Mouse (Mus musculus): Measurements from ENCODE around the gene Pias4. TPM values are rescaled to one million over a fixed set of nuclear protein-coding genes. Genes with fewer than 3 reads are reported as not detected.
"Not testable (repeated sequence)": the region's sequence is repeated elsewhere in the genome, so short reads cannot be mapped to it uniquely, and the experiment has no call there.

Pias4 gene
- total RNA-seq, 1 experiment from 2014 or later: 13.0 TPM

GRCm38 (mm10) chr10:81192270-81192967 lies 24.7 kb upstream of the Pias4 start:
- 0 out of 2 replicates have a peak, but pooled peaks have one; percentile 2 for ATAC-seq (replicated peaks; ENCODE audit: insufficient number of reproducible peaks, low FRiP score, low TSS enrichment, poor library complexity, severe bottlenecking)

- 0 out of 2 replicates have a peak, but pooled peaks have one; percentile 1 for ATAC-seq (replicated peaks; ENCODE audit: insufficient number of reproducible peaks, low FRiP score, low TSS enrichment, poor library complexity, severe bottlenecking)
These were observed 23.7 kb upstream of the Pias4 start for GRCm38 (mm10) chr10:81191342-81191982.

GRCm38 (mm10) chr10:81190912-81191321 lies 23.2 kb upstream of the Pias4 start:
- no peak for ATAC-seq (replicated peaks; ENCODE audit: insufficient number of reproducible peaks, low FRiP score, low TSS enrichment, poor library complexity, severe bottlenecking)

- no peak for ATAC-seq (replicated peaks; ENCODE audit: insufficient number of reproducible peaks, low FRiP score, low TSS enrichment, poor library complexity, severe bottlenecking)
These were observed 22.7 kb upstream of the Pias4 start for GRCm38 (mm10) chr10:81190236-81190911.

GRCm38 (mm10) chr10:81189821-81190220 lies 22.1 kb upstream of the Pias4 start:
- ATAC-seq (replicated peaks; ENCODE audit: insufficient number of reproducible peaks, low FRiP score, low TSS enrichment, poor library complexity, severe bottlenecking): no peak

- ATAC-seq (replicated peaks; ENCODE audit: insufficient number of reproducible peaks, low FRiP score, low TSS enrichment, poor library complexity, severe bottlenecking): no peak
These were observed 19.4 kb upstream of the Pias4 start for GRCm38 (mm10) chr10:81187161-81187560.

GRCm38 (mm10) chr10:81184765-81185164 lies 17.0 kb upstream of the Pias4 start:
- no peak for ATAC-seq (replicated peaks; ENCODE audit: insufficient number of reproducible peaks, low FRiP score, low TSS enrichment, poor library complexity, severe bottlenecking)

- no peak for ATAC-seq (replicated peaks; ENCODE audit: insufficient number of reproducible peaks, low FRiP score, low TSS enrichment, poor library complexity, severe bottlenecking)
These were observed 16.1 kb upstream of the Pias4 start, which contains the start of gene 4930442H23Rik for GRCm38 (mm10) chr10:81183805-81184204. Gene 4930442H23Rik, minus strand, starts transcription at chr10:81183849.

- ATAC-seq (replicated peaks; ENCODE audit: insufficient number of reproducible peaks, low FRiP score, low TSS enrichment, poor library complexity, severe bottlenecking): peak; percentile 83
These were observed 14.9 kb upstream of the Pias4 start, which contains the start of gene Dapk3 for GRCm38 (mm10) chr10:81182336-81183333. Gene Dapk3, plus strand, starts transcription at chr10:81183005.

- ATAC-seq (replicated peaks; ENCODE audit: insufficient number of reproducible peaks, low FRiP score, low TSS enrichment, poor library complexity, severe bottlenecking): not testable (repeated sequence)
These were observed 14.1 kb upstream of the Pias4 start for GRCm38 (mm10) chr10:81181860-81182259.

GRCm38 (mm10) chr10:81180946-81181345 lies 13.2 kb upstream of the Pias4 start:
- ATAC-seq (replicated peaks; ENCODE audit: insufficient number of reproducible peaks, low FRiP score, low TSS enrichment, poor library complexity, severe bottlenecking): no peak

- no peak for ATAC-seq (replicated peaks; ENCODE audit: insufficient number of reproducible peaks, low FRiP score, low TSS enrichment, poor library complexity, severe bottlenecking)
These were observed 12.0 kb upstream of the Pias4 start for GRCm38 (mm10) chr10:81179451-81180342.

- no peak for ATAC-seq (replicated peaks; ENCODE audit: insufficient number of reproducible peaks, low FRiP score, low TSS enrichment, poor library complexity, severe bottlenecking)
These were observed 11.2 kb upstream of the Pias4 start for GRCm38 (mm10) chr10:81178927-81179326.

GRCm38 (mm10) chr10:81177958-81178712 lies 10.4 kb upstream of the Pias4 start:
- ATAC-seq (replicated peaks; ENCODE audit: insufficient number of reproducible peaks, low FRiP score, low TSS enrichment, poor library complexity, severe bottlenecking): no peak

GRCm38 (mm10) chr10:81177491-81177925 lies 9.8 kb upstream of the Pias4 start:
- ATAC-seq (replicated peaks; ENCODE audit: insufficient number of reproducible peaks, low FRiP score, low TSS enrichment, poor library complexity, severe bottlenecking): no peak

- ATAC-seq (replicated peaks; ENCODE audit: insufficient number of reproducible peaks, low FRiP score, low TSS enrichment, poor library complexity, severe bottlenecking): peak; percentile 49
These were observed 8.9 kb upstream of the Pias4 start, which contains the start of gene Eef2 for GRCm38 (mm10) chr10:81176466-81177271. Gene Eef2, plus strand, starts transcription at chr10:81176631.
